Mouse (Mus musculus) CH12.LX (cell line): ENCODE results near the gene Hsh2d.

ENCODE experiments used
- CTCF ChIP-seq, 2 experiments: IDR thresholded peaks in 1 of 2; conservative IDR thresholded peaks in 1 of 2; 2 replicates each; pipeline ENCODE4 v1.5.1; 2011 to 2012; ENCODE audit warnings: low read depth in 2 of 2, low read length in 2 of 2, improper control_type of control experiment in 1 of 2, inconsistent platforms in 1 of 2, mild to moderate bottlenecking in 1 of 2, moderate library complexity in 1 of 2
- JUND ChIP-seq: conservative IDR thresholded peaks from 2 replicates; pipeline ENCODE4 v1.6.1; 2011; ENCODE audit warnings: low read depth, low read length, improper control_type of control experiment
- MAFK ChIP-seq: IDR thresholded peaks from 2 replicates; pipeline ENCODE4 v1.6.1; 2011; ENCODE audit warnings: low read length, improper control_type of control experiment; ENCODE audit not compliant: insufficient replicate concordance
- MAX ChIP-seq: IDR thresholded peaks from 2 replicates; pipeline ENCODE4 v1.6.1; 2011; ENCODE audit warnings: low read length, improper control_type of control experiment
- POLR2A ChIP-seq: IDR thresholded peaks from 2 replicates; pipeline ENCODE4 v1.6.1; 2011; ENCODE audit warnings: low read depth, mild to moderate bottlenecking, improper control_type of control experiment, low read length
- POLR2AphosphoS2 ChIP-seq: IDR thresholded peaks from 2 replicates; pipeline ENCODE4 v1.6.1; 2011; ENCODE audit warnings: low read depth, low read length, improper control_type of control experiment
- RAD21 ChIP-seq: IDR thresholded peaks from 2 replicates; pipeline ENCODE4 v1.6.1; 2011; ENCODE audit warnings: low read depth, mild to moderate bottlenecking, low read length, improper control_type of control experiment, moderate library complexity
- RCOR1 ChIP-seq: conservative IDR thresholded peaks from 2 replicates; pipeline ENCODE4 v1.6.1; 2012; ENCODE audit warnings: low read depth, mild to moderate bottlenecking, inconsistent platforms, low read length, improper control_type of control experiment
- SIN3A ChIP-seq: IDR thresholded peaks from 2 replicates; pipeline ENCODE4 v1.6.1; 2012; ENCODE audit warnings: low read length, improper control_type of control experiment, inconsistent platforms
- USF1 ChIP-seq: IDR thresholded peaks from 2 replicates; pipeline ENCODE4 v1.6.1; 2014; ENCODE audit warnings: low read depth, mild to moderate bottlenecking, inconsistent platforms, low read length, improper control_type of control experiment
- ZC3H11A ChIP-seq: IDR thresholded peaks from 2 replicates; pipeline ENCODE4 v1.6.1; 2012; ENCODE audit warnings: low read depth, mild to moderate bottlenecking, inconsistent platforms, low read length, improper control_type of control experiment

- no peak for TF ChIP-seq USF1
- TF ChIP-seq ZC3H11A, result no peak
- TF ChIP-seq MAX, result no peak
- TF ChIP-seq JUND, result no peak
- TF ChIP-seq POLR2AphosphoS2, result no peak
- no peak for TF ChIP-seq CTCF (conservative IDR thresholded peaks at IDR 0.05 in 1 of 2, IDR thresholded peaks at IDR 0.05 in 1 of 2; ENCODE audit: low read depth in 2 of 2, low read length in 2 of 2)
- TF ChIP-seq RCOR1, result no peak
- no peak for TF ChIP-seq MAFK
- no peak for TF ChIP-seq POLR2A
- TF ChIP-seq SIN3A, result no peak
- no peak for TF ChIP-seq RAD21
Measured at GRCm38 (mm10) chr8:72208582-72208981, 19.1 kb downstream of the Hsh2d start.
